Mouse (Mus musculus): ENCODE data around the gene Prkcz.

GRCm38 (mm10) chr4:155320281-155321244 is 40.6 kb downstream of the Prkcz start:
- TF ChIP-seq CTCF (IDR thresholded peaks at IDR 0.05; ENCODE audit: low read depth) (peak; percentile 84), EP300 (optimal IDR thresholded peaks at IDR 0.05) (no peak)
